Mouse (Mus musculus) midbrain, embryonic 11.5 days (tissue): ENCODE data around the gene Adgra3. TPM values are rescaled to one million over a fixed set of nuclear protein-coding genes. Genes with fewer than 3 reads are reported as not detected.
A peak's percentile ranks its signal among the peaks of the same experiment; 100 is the strongest.

Experiments
- ATAC-seq: fragments of 200-750 bp; cut with Nextera tagmentation; 2 replicates; pipeline ENCODE4 v1.8.0; 2017; ENCODE audit warnings: moderate TSS enrichment, moderate library complexity; ENCODE audit not compliant: low FRiP score
- DNase-seq: peaks from one replicate; pipeline ENCODE4 v3.0.0; 2015; ENCODE audit warnings: low spot score; ENCODE audit errors: missing footprints
- H3K27ac ChIP-seq: fragments of 300-500 bp; sonication (generic); 2 replicates; pipeline ENCODE4 v1.5.1; 2014; ENCODE audit warnings: low read depth, low read length
- H3K27me3 ChIP-seq: fragments of 300-500 bp; sonication (generic); 2 replicates; pipeline ENCODE4 v1.6.1; 2014; ENCODE audit warnings: mild to moderate bottlenecking, low read length, moderate library complexity, mixed read lengths; ENCODE audit not compliant: control insufficient read depth, insufficient read depth
- H3K36me3 ChIP-seq: fragments of 300-500 bp; sonication (generic); 2 replicates; pipeline ENCODE4 v1.6.1; 2014; ENCODE audit warnings: mild to moderate bottlenecking, low read length, moderate library complexity, mixed read lengths; ENCODE audit not compliant: control insufficient read depth, insufficient read depth
- H3K4me1 ChIP-seq: fragments of 300-500 bp; sonication (generic); 2 replicates; pipeline ENCODE4 v1.6.1; 2014; ENCODE audit warnings: low read length; ENCODE audit not compliant: control insufficient read depth, insufficient read depth
- H3K4me2 ChIP-seq: fragments of 300-500 bp; sonication (generic); 2 replicates; pipeline ENCODE4 v1.6.1; 2014; ENCODE audit warnings: mild to moderate bottlenecking, moderate library complexity
- H3K4me3 ChIP-seq: fragments of 300-500 bp; sonication (generic); 2 replicates; pipeline ENCODE4 v1.5.1; 2014; ENCODE audit warnings: low read depth, low read length
- H3K9ac ChIP-seq: fragments of 300-500 bp; sonication (generic); 2 replicates; pipeline ENCODE4 v1.6.1; 2014; ENCODE audit warnings: low read length
- H3K9me3 ChIP-seq: fragments of 300-500 bp; sonication (generic); 2 replicates; pipeline ENCODE4 v1.6.1; 2016; ENCODE audit warnings: low read length; ENCODE audit not compliant: control insufficient read depth
- WGBS: fragments of 180-500 bp; shearing (Covaris S2); extraction: QIAGEN DNeasy Blood & Tissue Kit; methylation state at CpG from one replicate; pipeline ENCODE4 v1.1.7; 2014; 5-methylcytosine and 5-hydroxymethylcytosine counted together
- polyA plus RNA-seq: library from polyadenylated mRNA; unstranded; fragments of >200 nt; fragmentation: Nextera tagmentation; extraction: Ambion mirVana; gene quantifications from 2 replicates; pipeline ENCODE4 v1.2.1, GENCODE M21; 2014

Adgra3 gene
- polyA plus RNA-seq, 1 experiment from 2014 or later = 41.2 TPM

DNA sequence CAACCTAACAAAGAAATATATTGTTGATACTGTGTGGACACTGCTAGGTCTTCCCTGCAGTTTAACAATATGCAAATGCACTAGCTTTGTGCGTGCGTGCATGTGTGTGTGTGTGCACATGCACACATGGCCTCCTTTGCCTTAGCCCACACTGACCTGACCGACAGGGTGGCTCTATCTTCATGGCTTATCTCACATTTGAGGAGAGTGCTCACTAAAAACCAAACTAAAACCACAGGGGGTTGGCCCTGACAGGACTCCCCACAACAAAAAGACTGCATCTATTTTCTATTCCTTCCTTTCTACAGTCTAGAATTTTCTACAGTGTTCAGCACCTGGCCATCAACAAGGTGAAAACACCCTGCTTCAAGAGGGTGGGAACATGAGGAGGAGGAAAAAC is 32.7 kb downstream of the Adgra3 start:
- 80% methylated on average over 3 of the region's 3 CpGs for WGBS

DNA sequence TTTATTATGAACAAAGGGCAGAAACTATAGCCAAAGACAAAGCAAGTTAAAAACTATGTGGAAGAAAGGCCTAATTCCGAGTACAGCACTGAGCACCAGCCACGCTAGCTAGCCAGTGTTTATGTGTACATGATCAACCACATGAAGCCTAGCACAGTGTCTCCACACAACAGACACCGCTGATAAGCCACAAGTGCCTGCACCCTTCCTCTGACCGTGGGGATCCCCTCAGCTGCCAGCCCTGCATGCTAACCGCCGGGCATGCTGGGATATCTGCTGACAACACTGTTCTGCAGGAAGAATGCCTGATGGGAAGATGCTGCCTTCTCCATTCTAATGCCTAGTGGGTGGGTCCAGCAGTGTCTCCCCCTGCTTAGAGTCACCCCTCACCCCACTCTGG is 34.7 kb downstream of the Adgra3 start:
- WGBS = 93% methylated on average over 6 of the region's 6 CpGs
- Histone ChIP-seq H3K9ac (no peak overlapping the region), H3K4me3 (no peak overlapping the region), H3K36me3 (peaks cover 6% of the 10 kb centered on the region; the same call in 1 of the 2 replicates), H3K27me3 (no peaks in the 10 kb centered on the region), H3K4me2 (no peak overlapping the region), H3K27ac (no peak overlapping the region), H3K9me3 (no peaks in the 10 kb centered on the region), H3K4me1 (peaks cover 3% of the 10 kb centered on the region; the same call in 1 of the 2 replicates)
- DNase-seq = no peak
- ATAC-seq = no peak

More for the DNA sequence above, 32.7 kb downstream of the Adgra3 start:
- no peak overlapping the region for H3K9ac ChIP-seq
- no peak overlapping the region for H3K4me2 ChIP-seq
- peaks cover 6% of the 10 kb centered on the region; the same call in 1 of the 2 replicates for H3K36me3 ChIP-seq
- H3K4me1 ChIP-seq = peaks cover 3% of the 10 kb centered on the region; the same call in 1 of the 2 replicates
- H3K9me3 ChIP-seq = no peaks in the 10 kb centered on the region
- H3K27me3 ChIP-seq = no peaks in the 10 kb centered on the region
- no peak for ATAC-seq
- no peak for DNase-seq
- H3K27ac ChIP-seq = no peak overlapping the region
- no peak overlapping the region for H3K4me3 ChIP-seq

DNA sequence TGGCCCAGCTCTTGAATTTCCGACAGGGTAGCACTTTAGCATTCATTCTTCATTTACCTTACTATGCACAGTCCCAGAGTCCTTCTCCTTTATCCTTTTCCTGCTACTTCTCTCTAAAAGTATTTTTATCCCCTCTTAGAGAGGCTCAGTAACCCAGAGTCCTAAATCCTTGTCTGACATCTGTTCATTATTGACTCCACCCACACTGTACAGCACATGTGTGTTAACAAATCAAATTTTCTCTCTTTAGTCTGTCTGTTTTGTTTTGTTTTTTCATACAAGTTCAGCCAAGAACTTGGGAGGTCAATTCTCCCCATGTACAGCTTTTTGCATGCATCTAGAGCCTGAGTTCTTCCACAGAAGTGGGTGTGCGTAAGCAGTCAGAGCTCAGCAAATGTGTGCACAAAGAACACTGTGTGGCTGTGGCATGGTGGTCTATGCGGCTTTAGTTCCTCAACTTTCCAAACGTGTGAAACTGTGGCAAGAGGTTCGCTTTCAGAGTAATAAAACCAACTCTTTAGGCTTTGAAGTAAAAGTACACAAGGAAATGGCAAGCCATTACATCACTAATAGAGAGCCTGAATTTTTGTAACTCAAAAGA is 42.7 kb downstream of the Adgra3 start:
- no peak overlapping the region for H3K4me2 ChIP-seq
- H3K27ac ChIP-seq = no peak overlapping the region
- ATAC-seq (no peak), DNase-seq (no peak)
- H3K4me3 ChIP-seq = no peak overlapping the region
- peaks cover 9% of the 10 kb centered on the region; the same call in 1 of the 2 replicates for H3K4me1 ChIP-seq
- no peak overlapping the region for H3K9ac ChIP-seq
- H3K9me3 ChIP-seq = no peaks in the 10 kb centered on the region
- no peaks in the 10 kb centered on the region for H3K36me3 ChIP-seq
- WGBS = 80% methylated on average over 5 of the region's 5 CpGs
- H3K27me3 ChIP-seq = no peaks in the 10 kb centered on the region

DNA sequence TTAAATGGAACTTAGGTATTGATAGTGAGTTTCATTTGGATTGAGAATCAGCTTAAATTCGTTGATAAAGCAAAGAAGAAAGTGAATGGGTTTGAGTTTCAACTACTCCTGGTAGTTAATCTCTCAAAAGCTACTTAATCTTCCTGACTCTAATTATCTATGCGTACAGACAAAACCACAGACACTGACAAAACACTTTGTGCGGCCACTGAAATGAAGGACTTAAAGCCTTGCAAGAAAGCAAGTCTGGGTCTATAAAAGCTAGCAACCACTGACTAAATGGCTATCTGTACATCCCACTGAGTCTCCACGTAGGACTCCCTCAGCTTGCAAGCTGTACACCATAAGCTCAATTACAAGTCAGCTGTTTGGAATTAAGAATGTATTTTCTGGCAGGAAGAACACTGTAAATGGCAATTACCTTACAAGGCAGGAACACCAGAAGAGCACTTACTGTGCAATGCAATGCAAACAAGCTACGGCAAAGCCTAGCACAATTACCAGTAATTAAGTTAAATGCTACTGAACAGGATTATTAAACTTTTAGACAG is 43.6 kb downstream of the Adgra3 start:
- Histone ChIP-seq H3K27me3 (no peaks in the 10 kb centered on the region), H3K9me3 (no peaks in the 10 kb centered on the region), H3K36me3 (no peaks in the 10 kb centered on the region), H3K4me2 (no peak overlapping the region), H3K27ac (no peak overlapping the region), H3K4me1 (peaks cover 9% of the 10 kb centered on the region; the same call in 1 of the 2 replicates), H3K9ac (no peak overlapping the region), H3K4me3 (no peak overlapping the region)
- 27% methylated on average over 5 of the region's 5 CpGs for WGBS
- no peak for DNase-seq
- ATAC-seq = no peak

DNA sequence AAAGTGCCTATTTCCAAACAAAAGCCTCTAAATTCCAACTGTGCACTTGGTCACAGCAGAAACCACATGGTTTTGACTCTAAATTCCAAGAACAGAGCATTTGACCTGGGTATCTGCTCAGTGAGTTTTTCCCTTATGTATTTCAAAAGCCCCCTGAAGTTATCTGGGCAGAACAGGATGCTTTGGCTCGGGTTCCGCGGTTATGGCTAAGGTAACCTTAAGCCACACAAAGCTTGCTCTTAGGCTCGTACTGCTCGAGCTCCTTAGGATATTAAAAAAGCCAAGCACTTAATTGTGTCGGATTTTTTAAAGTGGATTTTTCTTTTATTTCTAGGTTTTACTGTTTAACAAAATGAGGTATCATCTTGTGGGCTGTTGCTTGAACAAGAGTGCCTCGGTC is 44.1 kb downstream of the Adgra3 start:
- H3K4me3 ChIP-seq = no peak overlapping the region
- no peaks in the 10 kb centered on the region for H3K36me3 ChIP-seq
- no peaks in the 10 kb centered on the region for H3K9me3 ChIP-seq
- H3K27ac ChIP-seq = no peak overlapping the region
- WGBS = 30% methylated on average over 7 of the region's 7 CpGs
- ATAC-seq = no peak
- no peak for DNase-seq
- no peak overlapping the region for H3K4me2 ChIP-seq
- peaks cover 9% of the 10 kb centered on the region; the same call in 1 of the 2 replicates for H3K4me1 ChIP-seq
- no peak overlapping the region for H3K9ac ChIP-seq
- no peaks in the 10 kb centered on the region for H3K27me3 ChIP-seq

DNA sequence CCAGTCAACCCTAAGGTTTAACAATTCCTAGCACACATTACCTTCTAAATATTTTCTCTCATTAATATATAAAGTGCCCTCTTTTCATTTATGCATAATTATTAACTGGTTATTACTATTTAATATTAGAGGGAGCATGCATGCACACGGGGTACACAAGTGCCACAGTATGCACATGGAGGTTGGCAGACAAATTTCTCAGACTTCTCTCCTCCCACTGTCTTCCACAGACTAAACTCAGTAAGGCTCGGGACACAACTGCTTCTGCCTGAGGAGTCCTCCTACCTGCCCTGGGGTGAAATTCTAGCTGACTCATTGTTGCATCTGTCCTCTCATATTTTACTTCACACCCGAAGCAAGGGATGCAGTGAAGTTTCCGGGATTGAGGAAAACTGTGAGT is 44.8 kb downstream of the Adgra3 start:
- no peak overlapping the region for H3K4me3 ChIP-seq
- no peak overlapping the region for H3K4me2 ChIP-seq
- H3K9ac ChIP-seq = no peak overlapping the region
- peaks cover 10% of the 10 kb centered on the region; the same call in 1 of the 2 replicates for H3K4me1 ChIP-seq
- ATAC-seq = no peak; the same call in 1 of the 2 replicates
- no peaks in the 10 kb centered on the region for H3K9me3 ChIP-seq
- no peaks in the 10 kb centered on the region for H3K27me3 ChIP-seq
- 68% methylated on average over 4 of the region's 4 CpGs for WGBS
- H3K27ac ChIP-seq = no peak overlapping the region
- no peaks in the 10 kb centered on the region for H3K36me3 ChIP-seq
- no peak for DNase-seq

DNA sequence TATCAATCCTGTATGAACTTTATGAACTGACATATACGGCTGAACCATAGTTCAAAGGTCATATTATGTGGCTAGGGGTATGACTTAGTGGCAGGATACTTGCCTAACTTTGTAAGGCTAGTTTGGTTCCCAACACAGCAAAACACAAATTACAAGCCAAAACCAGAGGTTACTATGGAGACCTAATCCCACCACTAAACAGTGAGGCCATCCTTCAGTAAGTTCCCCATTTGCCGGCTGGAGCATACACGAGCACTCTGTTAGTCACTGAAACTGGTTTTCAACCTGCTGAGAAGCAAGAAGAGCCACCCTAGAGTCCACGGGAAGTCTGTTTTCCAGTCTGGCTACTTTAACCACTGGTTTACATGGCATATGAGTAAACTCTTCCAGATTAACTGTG is 50.0 kb downstream of the Adgra3 start:
- no peaks in the 10 kb centered on the region for H3K27me3 ChIP-seq
- no peak overlapping the region for H3K4me2 ChIP-seq
- DNase-seq (no peak), ATAC-seq (peak; percentile 69; the same call in 1 of the 2 replicates)
- H3K9ac ChIP-seq = no peak overlapping the region
- WGBS = 25% methylated on average over 4 of the region's 4 CpGs
- H3K27ac ChIP-seq = no peak overlapping the region
- peaks cover 3% of the 10 kb centered on the region; the same call in 1 of the 2 replicates for H3K4me1 ChIP-seq
- H3K4me3 ChIP-seq = no peak overlapping the region
- H3K36me3 ChIP-seq = peaks cover 8% of the 10 kb centered on the region
- H3K9me3 ChIP-seq = no peaks in the 10 kb centered on the region

DNA sequence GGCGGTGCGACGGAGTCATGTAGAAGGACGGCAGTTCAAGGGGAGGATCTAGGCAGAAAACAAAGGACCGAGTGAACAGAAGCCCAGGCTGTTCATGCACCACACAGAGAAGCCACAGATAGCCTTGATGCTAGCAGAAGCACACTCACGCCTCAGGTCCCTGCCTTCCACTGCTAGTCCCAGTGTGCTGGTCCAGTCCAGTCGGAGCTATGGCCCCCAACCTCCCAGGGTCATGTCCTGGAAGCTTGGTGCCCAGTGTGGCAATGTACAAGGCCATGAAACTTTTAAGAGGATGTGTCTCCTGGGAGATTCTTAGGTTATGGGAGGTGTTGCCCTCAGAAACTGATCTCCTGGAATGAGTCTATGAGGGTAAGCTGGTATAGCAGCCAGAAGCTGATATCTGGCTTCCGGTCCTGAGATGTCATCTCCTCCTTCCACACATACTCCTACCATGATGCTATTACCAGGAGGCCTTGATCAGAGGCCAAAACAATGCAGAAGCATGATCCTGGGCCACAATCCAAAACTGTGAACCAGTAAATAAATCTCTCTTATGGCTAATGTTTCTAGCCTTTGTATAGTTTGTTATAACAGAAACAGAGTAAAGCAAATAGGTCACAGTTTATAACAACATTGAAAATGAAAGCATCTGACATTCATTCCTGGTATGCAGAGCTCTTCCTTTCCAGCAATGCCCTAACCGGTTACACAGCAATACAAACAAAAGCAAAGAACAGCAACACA is 51.7 kb downstream of the Adgra3 start:
- Histone ChIP-seq H3K27me3 (no peaks in the 10 kb centered on the region), H3K4me2 (no peak overlapping the region), H3K9ac (no peak overlapping the region), H3K36me3 (peaks cover 8% of the 10 kb centered on the region), H3K4me3 (no peak overlapping the region), H3K9me3 (no peaks in the 10 kb centered on the region), H3K4me1 (peaks cover 3% of the 10 kb centered on the region; the same call in 1 of the 2 replicates), H3K27ac (no peak overlapping the region)
- ATAC-seq = no peak
- WGBS = 81% methylated on average over 9 of the region's 9 CpGs
- no peak for DNase-seq

DNA sequence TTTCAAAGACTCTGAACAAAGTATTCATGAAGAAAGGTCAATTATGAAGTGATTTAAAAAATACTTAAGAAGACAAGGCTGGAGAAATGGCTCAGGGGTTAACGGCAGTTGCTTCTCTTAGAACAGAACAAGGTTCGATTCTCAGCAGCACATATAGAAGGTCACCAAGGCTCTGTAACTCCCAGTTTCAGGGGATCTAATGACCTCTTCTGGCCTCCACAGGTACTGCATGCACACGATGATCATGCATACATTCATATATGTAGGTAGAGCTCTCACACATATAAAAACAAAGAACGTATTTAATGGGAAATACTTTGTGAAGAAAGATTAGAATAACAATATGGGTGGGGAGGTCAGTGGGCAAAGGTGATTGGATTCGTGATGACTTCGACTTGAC is 56.5 kb downstream of the Adgra3 start:
- Histone ChIP-seq H3K9me3 (no peaks in the 10 kb centered on the region), H3K4me3 (no peak overlapping the region), H3K36me3 (peaks cover 10% of the 10 kb centered on the region), H3K27ac (no peak overlapping the region), H3K4me2 (no peak overlapping the region), H3K4me1 (no peaks in the 10 kb centered on the region), H3K27me3 (no peaks in the 10 kb centered on the region), H3K9ac (no peak overlapping the region)
- DNase-seq (no peak), ATAC-seq (no peak)
- 94% methylated on average over 6 of the region's 6 CpGs for WGBS
